Mouse (Mus musculus): ENCODE results near the gene Tex101. TPM values are rescaled to one million over a fixed set of nuclear protein-coding genes. Genes with fewer than 3 reads are reported as not detected.
"Not testable (repeated sequence)": the region's sequence is repeated elsewhere in the genome, so short reads cannot be mapped to it uniquely, and the experiment has no call there.

Gene Tex101
- polyA plus RNA-seq (2017; shearing (Covaris generic)) = not detected

- ATAC-seq = no peak
These were observed at the start of gene Tex101 for GRCm38 (mm10) chr7:24676575-24676974. Gene Tex101, minus strand, starts transcription at chr7:24676675.

- ATAC-seq = no peak
These were observed 38.6 kb upstream of the Tex101 start for GRCm38 (mm10) chr7:24715039-24715438.

- no peak for ATAC-seq
These were observed 32.4 kb upstream of the Tex101 start, which contains the start of gene BC049730 for GRCm38 (mm10) chr7:24708832-24709292. Gene BC049730, plus strand, starts transcription at chr7:24709242.

- ATAC-seq = not testable (repeated sequence)
These were observed 26.4 kb upstream of the Tex101 start for GRCm38 (mm10) chr7:24702841-24703240.

- ATAC-seq = not testable (repeated sequence)
These were observed 21.4 kb upstream of the Tex101 start for GRCm38 (mm10) chr7:24697891-24698290.

- ATAC-seq = not testable (repeated sequence)
These were observed 16.2 kb upstream of the Tex101 start for GRCm38 (mm10) chr7:24692693-24693092.

- ATAC-seq = not testable (repeated sequence)
These were observed 11.0 kb upstream of the Tex101 start for GRCm38 (mm10) chr7:24687519-24687918.

GRCm38 (mm10) chr7:24684121-24684520, 7.6 kb upstream of the Tex101 start:
- ATAC-seq = not testable (repeated sequence)

- ATAC-seq = no peak
These were observed 4.5 kb downstream of the Tex101 start for GRCm38 (mm10) chr7:24671944-24672439.

GRCm38 (mm10) chr7:24664959-24665358, 11.5 kb downstream of the Tex101 start:
- no peak for ATAC-seq

GRCm38 (mm10) chr7:24664301-24664700, 12.2 kb downstream of the Tex101 start:
- no peak for ATAC-seq

- peak; percentile 67 for ATAC-seq
These were observed 13.9 kb downstream of the Tex101 start for GRCm38 (mm10) chr7:24662575-24662974.

- ATAC-seq = peak; percentile 77
These were observed 15.2 kb downstream of the Tex101 start for GRCm38 (mm10) chr7:24661118-24661904.

- ATAC-seq = no peak
These were observed 16.6 kb downstream of the Tex101 start for GRCm38 (mm10) chr7:24659737-24660357.

- ATAC-seq = no peak
These were observed 22.8 kb downstream of the Tex101 start for GRCm38 (mm10) chr7:24653681-24654080.

- peak; percentile 47 for ATAC-seq
These were observed 30.0 kb downstream of the Tex101 start for GRCm38 (mm10) chr7:24646486-24646885.

- ATAC-seq = peak; percentile 87
These were observed 31.5 kb downstream of the Tex101 start for GRCm38 (mm10) chr7:24644996-24645395.

GRCm38 (mm10) chr7:24644492-24644891, 32.0 kb downstream of the Tex101 start:
- no peak for ATAC-seq

GRCm38 (mm10) chr7:24642491-24642890, 34.0 kb downstream of the Tex101 start:
- no peak for ATAC-seq

- no peak for ATAC-seq
These were observed 36.0 kb downstream of the Tex101 start for GRCm38 (mm10) chr7:24640450-24640849.

- peak; percentile 47 for ATAC-seq
These were observed 38.2 kb downstream of the Tex101 start for GRCm38 (mm10) chr7:24638026-24638856.

GRCm38 (mm10) chr7:24637046-24637445, 39.4 kb downstream of the Tex101 start:
- ATAC-seq = no peak

GRCm38 (mm10) chr7:24636264-24636663, 40.2 kb downstream of the Tex101 start, which contains the start of gene Lypd3:
Gene Lypd3, plus strand, starts transcription at chr7:24636550.
- ATAC-seq = no peak
